ENCODE assay signal across 11 mouse cellular contexts in genomic region chr7:96778601-96778969, GRCm38 (mm10).
A peak's percentile ranks its signal among the peaks of the same experiment; 100 is the strongest.
DNase-seq lines count a peak whose midpoint lies in the region; ATAC-seq and TF ChIP-seq lines count a peak whose summit lies in the region.
"Had no signal": no experiment of that assay in that cellular context is flagged by ENCODE, and none has a peak within 500 bp of the region (broad histone marks: within the 10 kb centered on the region; RNA-seq: fewer than 3 reads in every experiment).

No protein-coding gene starts in this region.

- ATAC-seq in kidney, embryonic 15.5 days (replicated peaks; ENCODE audit: low FRiP score): no peak
- ATAC-seq in forebrain, embryonic 13.5 days: no peak

- TF ChIP-seq CTCF in kidney, adult 2 months (conservative IDR thresholded peaks at IDR 0.05; ENCODE audit: insufficient read depth, insufficient read length, low read depth, low read length): peak; percentile 49
- peak; percentile 51 for TF ChIP-seq CTCF in ES-Bruce4 (IDR thresholded peaks at IDR 0.05; ENCODE audit: low read depth, low read length)
- TF ChIP-seq CTCF in brain, embryonic 14.5 days (IDR thresholded peaks at IDR 0.05; ENCODE audit: borderline replicate concordance, extremely low read depth, insufficient read depth, insufficient read length): peak; percentile 44; the same call in 1 of the 2 replicates

- no peak overlapping the region for H3K4me2 ChIP-seq in kidney, embryonic 15.5 days
- H3K4me2 ChIP-seq in forebrain, embryonic 13.5 days: no peak overlapping the region
- H3K4me2 ChIP-seq: embryonic facial prominence, embryonic 12.5 days; limb, embryonic 13.5 days had no signal

- no peak for TF ChIP-seq EP300 in ES-Bruce4 (IDR thresholded peaks at IDR 0.05; ENCODE audit: insufficient read depth, low read depth, low read length)

- no peak overlapping the region for H3K9ac ChIP-seq in kidney, embryonic 15.5 days
- H3K9ac ChIP-seq in ES-Bruce4 (ENCODE audit: low read depth, poor library complexity, severe bottlenecking): no peak overlapping the region
- H3K9ac ChIP-seq in forebrain, embryonic 13.5 days: no peak overlapping the region
- H3K9ac ChIP-seq: embryonic facial prominence, embryonic 12.5 days; limb, embryonic 13.5 days had no signal

- H3K27ac ChIP-seq in kidney, adult 2 months (ENCODE audit: insufficient read depth, low read depth, low read length): no peak overlapping the region
- no peak overlapping the region for H3K27ac ChIP-seq in kidney, embryonic 15.5 days
- H3K27ac ChIP-seq in ES-Bruce4 (ENCODE audit: insufficient read depth, low read length): no peak overlapping the region
- no peak overlapping the region for H3K27ac ChIP-seq in forebrain, embryonic 13.5 days
- H3K27ac ChIP-seq: embryonic facial prominence, embryonic 12.5 days; limb, embryonic 13.5 days had no signal

- no peak for TF ChIP-seq POLR2A in kidney, adult 2 months (IDR thresholded peaks at IDR 0.05; ENCODE audit: low read depth, low read length)
- no peak for TF ChIP-seq POLR2A in ES-Bruce4 (IDR thresholded peaks at IDR 0.05; ENCODE audit: insufficient read depth, low read length)
- no peak for TF ChIP-seq POLR2A in brain, embryonic 14.5 days (IDR thresholded peaks at IDR 0.05; ENCODE audit: borderline replicate concordance, extremely low read depth, insufficient read depth, insufficient read length, poor library complexity, severe bottlenecking)

- no peak overlapping the region for H3K4me3 ChIP-seq in kidney, adult 2 months (ENCODE audit: insufficient read depth, low read depth, low read length)
- H3K4me3 ChIP-seq in kidney, embryonic 15.5 days (replicated peaks): no peak overlapping the region
- no peak overlapping the region for H3K4me3 ChIP-seq in ES-Bruce4 (ENCODE audit: low read depth, low read length)
- H3K4me3 ChIP-seq in forebrain, embryonic 13.5 days: no peak overlapping the region
- H3K4me3 ChIP-seq: embryonic facial prominence, embryonic 12.5 days; limb, embryonic 13.5 days had no signal

- H3K4me1 ChIP-seq in kidney, adult 2 months (ENCODE audit: control insufficient read depth, insufficient read depth, low read length): no peaks in the 10 kb centered on the region
- H3K4me1 ChIP-seq in kidney, embryonic 15.5 days: peaks cover 35% of the 10 kb centered on the region
- no peaks in the 10 kb centered on the region for H3K4me1 ChIP-seq in ES-Bruce4 (ENCODE audit: control insufficient read depth, insufficient read depth, low read length)
- H3K4me1 ChIP-seq in forebrain, embryonic 13.5 days: peaks cover 25% of the 10 kb centered on the region

- WGBS in kidney, adult 2 months: 82% methylated on average over 3 of the region's 3 CpGs
- WGBS in kidney, embryonic 15.5 days: 74% methylated on average over 3 of the region's 3 CpGs
- WGBS in forebrain, embryonic 13.5 days: 83% methylated on average over 3 of the region's 3 CpGs

- H3K9me3 ChIP-seq in kidney, embryonic 15.5 days (replicated peaks): no peaks in the 10 kb centered on the region; the same call in 1 of the 2 replicates
- H3K9me3 ChIP-seq in ES-Bruce4 (replicated peaks; ENCODE audit: control insufficient read depth, insufficient read depth, low read length, poor library complexity, severe bottlenecking): peaks cover 2% of the 10 kb centered on the region; the same call in 1 of the 2 replicates
- H3K9me3 ChIP-seq in forebrain, embryonic 13.5 days (replicated peaks): no peaks in the 10 kb centered on the region
- H3K9me3 ChIP-seq: embryonic facial prominence, embryonic 12.5 days had no signal

- H3K36me3 ChIP-seq in kidney, adult 2 months (ENCODE audit: control insufficient read depth, insufficient read depth, low read length): no peaks in the 10 kb centered on the region
- H3K36me3 ChIP-seq in kidney, embryonic 15.5 days: peaks cover 8% of the 10 kb centered on the region; the same call in 1 of the 2 replicates
- no peaks in the 10 kb centered on the region for H3K36me3 ChIP-seq in ES-Bruce4 (ENCODE audit: control insufficient read depth, insufficient read depth, low read length, poor library complexity, severe bottlenecking)
- H3K36me3 ChIP-seq in forebrain, embryonic 13.5 days (ENCODE audit: poor library complexity, severe bottlenecking): peaks cover 41% of the 10 kb centered on the region

- peak; percentile 21 for DNase-seq in kidney, adult 2 months
- DNase-seq in brain, embryonic 14.5 days (ENCODE audit: low read depth): no peak
- peak; percentile 40 for DNase-seq in lung, postnatal 14 days
- no peak for DNase-seq in cerebellum, adult 11-12 months
- DNase-seq in ovary, postnatal 14 days (ENCODE audit: low spot score): no peak
- DNase-seq: right cerebral cortex, adult 18-20 months had no signal

- no peaks in the 10 kb centered on the region for H3K27me3 ChIP-seq in kidney, adult 2 months (replicated peaks; ENCODE audit: control insufficient read depth, insufficient read depth, low read length)
- H3K27me3 ChIP-seq in kidney, embryonic 15.5 days: no peaks in the 10 kb centered on the region
- no peaks in the 10 kb centered on the region for H3K27me3 ChIP-seq in ES-Bruce4 (ENCODE audit: control insufficient read depth, insufficient read depth, low read length, poor library complexity, severe bottlenecking)
- H3K27me3 ChIP-seq in forebrain, embryonic 13.5 days: no peaks in the 10 kb centered on the region
- H3K27me3 ChIP-seq: embryonic facial prominence, embryonic 12.5 days had no signal

Comparison
In these comparisons a context has a peak if more than half of its experiments do, and no peak if none do; other contexts are left out.
1. DNase-seq: peak in kidney, adult 2 months (single experiment) and lung, postnatal 14 days (single experiment); none in brain, embryonic 14.5 days (single experiment), cerebellum, adult 11-12 months (single experiment) and ovary, postnatal 14 days (single experiment).
2. Peak in every context shown above with its lines, with median percentiles within 50 percentile points of each other: CTCF ChIP-seq.